Mouse (Mus musculus) hindbrain, embryonic 11.5 days (tissue): ENCODE results near the gene Icam2. TPM values are rescaled to one million over a fixed set of nuclear protein-coding genes. Genes with fewer than 3 reads are reported as not detected.
"Not testable (repeated sequence)": the region's sequence is repeated elsewhere in the genome, so short reads cannot be mapped to it uniquely, and the experiment has no call there.

Source experiments
- ATAC-seq: fragments of 200-750 bp; cut with Nextera tagmentation; 2 replicates; pipeline ENCODE4 v1.8.0; 2017; ENCODE audit warnings: mild to moderate bottlenecking, moderate TSS enrichment, moderate library complexity; ENCODE audit not compliant: low FRiP score
- DNase-seq: peaks from one replicate; pipeline ENCODE4 v3.0.0-alpha.2; 2015; ENCODE audit warnings: low spot score
- H3K27ac ChIP-seq: fragments of 300-500 bp; sonication (generic); 2 replicates; pipeline ENCODE4 v1.5.1; 2014; ENCODE audit warnings: mild to moderate bottlenecking, low read depth, low read length
- H3K27me3 ChIP-seq: fragments of 300-500 bp; sonication (generic); 2 replicates; pipeline ENCODE4 v1.6.1; 2014; ENCODE audit warnings: mild to moderate bottlenecking, low read length, moderate library complexity, mixed read lengths; ENCODE audit not compliant: control insufficient read depth, insufficient read depth
- H3K36me3 ChIP-seq: fragments of 300-500 bp; sonication (generic); 2 replicates; pipeline ENCODE4 v1.6.1; 2014; ENCODE audit warnings: mild to moderate bottlenecking, low read length, moderate library complexity, mixed read lengths; ENCODE audit not compliant: control insufficient read depth, insufficient read depth
- H3K4me1 ChIP-seq: fragments of 300-500 bp; sonication (generic); replicated peaks from 2 replicates; pipeline ENCODE4 v1.6.1; 2014; ENCODE audit warnings: low read length, mixed read lengths; ENCODE audit not compliant: control insufficient read depth, insufficient read depth
- H3K4me2 ChIP-seq: fragments of 300-500 bp; sonication (generic); replicated peaks from 2 replicates; pipeline ENCODE4 v1.6.1; 2014; ENCODE audit warnings: mild to moderate bottlenecking, low read depth, low read length
- H3K4me3 ChIP-seq: fragments of 300-500 bp; sonication (generic); 2 replicates; pipeline ENCODE4 v1.5.1; 2014; ENCODE audit warnings: low read depth, low read length
- H3K9ac ChIP-seq: fragments of 300-500 bp; sonication (generic); 2 replicates; pipeline ENCODE4 v1.6.1; 2014; ENCODE audit warnings: low read depth, low read length
- H3K9me3 ChIP-seq: fragments of 300-500 bp; sonication (generic); 2 replicates; pipeline ENCODE4 v1.6.1; 2016; ENCODE audit warnings: low read length; ENCODE audit not compliant: control insufficient read depth
- WGBS: fragments of 180-500 bp; shearing (Covaris S2); extraction: QIAGEN DNeasy Blood & Tissue Kit; methylation state at CpG from one replicate; pipeline ENCODE4 v1.1.7; 2014; 5-methylcytosine and 5-hydroxymethylcytosine counted together
- polyA plus RNA-seq: library from polyadenylated mRNA; unstranded; fragments of >200 nt; fragmentation: Nextera tagmentation; extraction: Ambion mirVana; gene quantifications from 2 replicates; pipeline ENCODE4 v1.2.1, GENCODE M21; 2014

The Icam2 gene
- polyA plus RNA-seq, 1 experiment from 2014 or later, result 19.1 TPM

DNA sequence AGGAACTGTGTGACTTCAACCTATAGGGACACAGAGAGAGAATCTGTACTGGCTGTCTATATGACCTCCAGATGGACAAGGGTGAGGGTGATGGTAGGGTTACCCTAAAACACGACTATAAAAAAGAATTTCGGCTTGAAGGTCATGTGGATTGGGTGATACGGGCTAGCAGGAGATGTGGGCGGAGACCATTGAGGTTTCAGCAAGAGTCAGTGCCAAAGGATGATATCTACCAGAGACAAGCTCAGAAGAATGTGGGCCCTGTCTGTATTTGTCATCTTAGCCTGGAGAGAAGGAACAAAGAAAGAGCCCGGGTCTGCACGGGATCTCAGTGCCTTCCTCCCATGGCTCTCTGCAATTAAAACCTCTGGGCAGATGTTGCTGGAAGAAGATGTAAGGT, 38.1 kb downstream of the Icam2 start:
- H3K4me3 ChIP-seq, result no peak overlapping the region
- ATAC-seq (no peak), DNase-seq (no peak)
- H3K9ac ChIP-seq, result no peak overlapping the region
- 86% methylated on average over 6 of the region's 6 CpGs for WGBS
- H3K4me2 ChIP-seq, result no peak overlapping the region
- H3K36me3 ChIP-seq, result no peaks in the 10 kb centered on the region
- H3K27ac ChIP-seq, result no peak overlapping the region
- H3K27me3 ChIP-seq, result no peaks in the 10 kb centered on the region
- no peaks in the 10 kb centered on the region for H3K4me1 ChIP-seq
- no peaks in the 10 kb centered on the region for H3K9me3 ChIP-seq

DNA sequence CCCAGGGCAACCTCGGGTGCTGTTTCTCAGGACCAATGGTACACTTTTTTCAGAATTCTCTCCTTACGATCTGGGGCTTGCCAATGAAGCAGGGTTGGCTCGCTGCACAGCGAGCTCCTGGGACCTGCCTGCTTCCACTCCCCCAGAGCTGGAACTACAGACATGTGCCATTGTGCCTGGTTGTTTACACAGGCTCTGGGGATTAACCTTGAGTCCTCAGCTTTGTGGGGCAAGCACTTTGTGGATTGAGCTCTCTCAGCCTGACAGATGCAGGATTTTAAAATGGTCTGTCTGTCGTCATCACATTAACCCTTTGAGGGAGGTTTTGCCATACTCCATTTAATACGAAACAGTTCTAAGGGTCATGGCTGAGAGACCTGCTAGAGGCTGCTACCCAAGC, 43.0 kb downstream of the Icam2 start:
- Histone ChIP-seq H3K27ac (no peak overlapping the region), H3K36me3 (no peaks in the 10 kb centered on the region), H3K27me3 (no peaks in the 10 kb centered on the region), H3K4me3 (no peak overlapping the region), H3K4me2 (no peak overlapping the region), H3K4me1 (no peaks in the 10 kb centered on the region), H3K9me3 (no peaks in the 10 kb centered on the region), H3K9ac (no peak overlapping the region)
- ATAC-seq (no peak), DNase-seq (no peak)
- 60% methylated on average over 6 of the region's 6 CpGs for WGBS

GRCm38 (mm10) chr11:106340990-106341520, 46.8 kb downstream of the Icam2 start:
- DNase-seq (no peak), ATAC-seq (no peak)
- Histone ChIP-seq H3K27ac (no peak overlapping the region), H3K9ac (no peak overlapping the region), H3K27me3 (no peaks in the 10 kb centered on the region), H3K4me2 (no peak overlapping the region), H3K36me3 (no peaks in the 10 kb centered on the region), H3K9me3 (no peaks in the 10 kb centered on the region), H3K4me1 (no peaks in the 10 kb centered on the region), H3K4me3 (no peak overlapping the region)
- 78% methylated on average over 9 of the region's 9 CpGs for WGBS

GRCm38 (mm10) chr11:106339323-106339722, 48.6 kb downstream of the Icam2 start:
- not testable (repeated sequence) for H3K27ac ChIP-seq, H3K4me2 ChIP-seq, H3K9ac ChIP-seq, H3K4me3 ChIP-seq, DNase-seq, H3K4me1 ChIP-seq, H3K9me3 ChIP-seq, ATAC-seq, H3K36me3 ChIP-seq, H3K27me3 ChIP-seq
- 90% methylated on average over 4 of the region's 4 CpGs for WGBS

DNA sequence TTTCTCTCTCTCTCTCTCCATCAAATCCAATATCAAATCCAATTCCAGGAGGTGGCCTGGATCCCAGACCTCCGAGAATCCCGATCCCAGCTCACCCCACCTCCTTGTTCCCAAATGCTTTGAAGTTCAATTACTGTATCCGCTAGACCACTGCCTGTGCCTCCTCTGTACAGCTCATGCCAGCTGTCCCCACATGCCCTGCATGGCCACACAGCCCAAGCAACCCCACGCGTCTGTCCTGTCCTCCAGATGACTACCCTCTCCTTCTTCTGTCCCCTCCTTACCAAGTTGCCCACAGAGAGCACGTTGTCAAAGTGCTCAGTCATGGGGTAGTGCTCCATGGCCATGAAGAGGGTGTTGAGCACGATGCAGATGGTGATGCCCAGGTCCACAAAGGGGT, 49.0 kb downstream of the Icam2 start:
- Histone ChIP-seq H3K9ac (no peak overlapping the region), H3K27me3 (no peaks in the 10 kb centered on the region), H3K27ac (no peak overlapping the region), H3K4me1 (no peaks in the 10 kb centered on the region), H3K36me3 (no peaks in the 10 kb centered on the region), H3K9me3 (no peaks in the 10 kb centered on the region), H3K4me2 (no peak overlapping the region), H3K4me3 (no peak overlapping the region)
- DNase-seq (no peak), ATAC-seq (no peak)
- WGBS, result 86% methylated on average over 7 of the region's 7 CpGs

- Histone ChIP-seq H3K27me3 (no peaks in the 10 kb centered on the region), H3K27ac (no peak overlapping the region), H3K36me3 (no peaks in the 10 kb centered on the region), H3K4me1 (no peaks in the 10 kb centered on the region), H3K4me2 (no peak overlapping the region), H3K4me3 (no peak overlapping the region), H3K9me3 (no peaks in the 10 kb centered on the region), H3K9ac (no peak overlapping the region)
- 84% methylated on average over 5 of the region's 5 CpGs for WGBS
- DNase-seq (no peak), ATAC-seq (no peak)
Observed at GRCm38 (mm10) chr11:106338029-106338428, 49.8 kb downstream of the Icam2 start.

DNA sequence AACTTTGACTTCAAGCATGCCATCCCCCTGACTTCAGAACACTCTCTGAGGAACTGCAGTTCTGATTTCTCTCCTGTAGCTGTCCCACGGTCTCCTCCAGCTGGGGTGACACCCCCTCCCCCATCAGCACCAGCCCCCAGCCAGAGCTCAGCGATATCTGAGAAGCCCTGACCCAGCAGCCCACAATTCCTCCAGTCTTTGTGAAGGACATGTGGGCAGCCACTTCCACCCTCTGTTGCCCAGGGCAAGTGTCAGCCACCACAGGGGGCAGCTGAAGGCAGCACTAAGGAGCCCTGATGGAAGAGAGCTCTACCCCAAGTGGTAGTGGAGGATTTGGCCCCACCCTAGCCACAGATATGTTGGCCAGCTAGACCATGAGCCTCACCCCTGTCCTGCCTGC, 53.8 kb downstream of the Icam2 start:
- DNase-seq, result no peak

GRCm38 (mm10) chr11:106332458-106332857, 55.4 kb downstream of the Icam2 start:
- ATAC-seq (no peak), DNase-seq (no peak)
- 59% methylated on average over 4 of the region's 4 CpGs for WGBS
- Histone ChIP-seq H3K4me2 (no peak overlapping the region), H3K4me1 (no peaks in the 10 kb centered on the region), H3K9me3 (no peaks in the 10 kb centered on the region), H3K27me3 (no peaks in the 10 kb centered on the region), H3K27ac (no peak overlapping the region), H3K4me3 (no peak overlapping the region), H3K36me3 (no peaks in the 10 kb centered on the region), H3K9ac (no peak overlapping the region)

More for the DNA sequence above, 53.8 kb downstream of the Icam2 start:
- H3K27ac ChIP-seq, result no peak overlapping the region
- WGBS, result 7% methylated on average over 2 of the region's 2 CpGs
- no peaks in the 10 kb centered on the region for H3K9me3 ChIP-seq
- no peaks in the 10 kb centered on the region for H3K4me1 ChIP-seq
- no peaks in the 10 kb centered on the region for H3K36me3 ChIP-seq
- H3K4me2 ChIP-seq, result no peak overlapping the region
- H3K27me3 ChIP-seq, result no peaks in the 10 kb centered on the region
- H3K9ac ChIP-seq, result no peak overlapping the region
- ATAC-seq, result no peak
- no peak overlapping the region for H3K4me3 ChIP-seq

DNA sequence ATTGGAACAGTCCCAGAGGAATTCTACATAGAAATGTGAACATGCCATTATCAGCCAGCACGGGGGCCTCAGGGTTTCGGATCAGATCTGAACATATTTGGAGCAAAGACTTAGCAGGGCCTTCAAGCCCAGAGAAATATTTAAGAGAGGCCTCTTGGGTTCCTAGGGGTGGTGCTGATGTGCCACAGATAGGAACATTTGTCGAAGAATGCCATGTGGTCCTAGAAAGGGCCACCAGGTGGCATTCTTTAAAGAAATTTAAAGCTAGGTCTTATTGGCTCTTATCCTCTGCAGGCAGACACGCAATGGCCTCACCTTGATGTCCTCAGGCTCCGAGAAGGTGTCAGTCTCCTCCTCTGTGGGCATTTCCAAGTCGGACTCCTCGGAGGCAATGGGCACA, 58.2 kb downstream of the Icam2 start:
- no peaks in the 10 kb centered on the region for H3K4me1 ChIP-seq
- no peaks in the 10 kb centered on the region for H3K36me3 ChIP-seq
- DNase-seq, result peak; percentile 13
- ATAC-seq, result no peak
- no peak overlapping the region for H3K9ac ChIP-seq
- 70% methylated on average over 7 of the region's 7 CpGs for WGBS
- no peaks in the 10 kb centered on the region for H3K27me3 ChIP-seq
- no peak overlapping the region for H3K27ac ChIP-seq
- no peak overlapping the region for H3K4me3 ChIP-seq
- H3K4me2 ChIP-seq, result no peak overlapping the region
- no peaks in the 10 kb centered on the region for H3K9me3 ChIP-seq
